Mouse (Mus musculus) heart, embryonic 13.5 days (tissue): ENCODE measurements around the gene Mvb12b. TPM values are rescaled to one million over a fixed set of nuclear protein-coding genes. Genes with fewer than 3 reads are reported as not detected.

Experiments
- ATAC-seq: fragments of 200-750 bp; cut with Nextera tagmentation; 2 replicates; pipeline ENCODE4 v1.8.0; 2017; ENCODE audit warnings: moderate TSS enrichment; ENCODE audit not compliant: insufficient number of reproducible peaks, low FRiP score, low TSS enrichment; ENCODE audit errors: extremely low read depth
- H3K27ac ChIP-seq: fragments of 300-500 bp; sonication (generic); replicated peaks from 2 replicates; pipeline ENCODE4 v1.5.1; 2015; ENCODE audit warnings: moderate library complexity, mild to moderate bottlenecking, inconsistent platforms
- H3K27me3 ChIP-seq: fragments of 300-500 bp; sonication (generic); replicated peaks from 2 replicates; pipeline ENCODE4 v1.6.1; 2015; ENCODE audit warnings: mild to moderate bottlenecking, inconsistent platforms
- H3K36me3 ChIP-seq: fragments of 300-500 bp; sonication (generic); 2 replicates; pipeline ENCODE4 v1.6.1; 2015; ENCODE audit warnings: mild to moderate bottlenecking, inconsistent platforms
- H3K4me1 ChIP-seq: fragments of 300-500 bp; sonication (generic); 2 replicates; pipeline ENCODE4 v1.6.1; 2015; ENCODE audit warnings: inconsistent platforms
- H3K4me2 ChIP-seq: fragments of 300-500 bp; sonication (generic); 2 replicates; pipeline ENCODE4 v1.6.1; 2015; ENCODE audit warnings: inconsistent platforms, mild to moderate bottlenecking, moderate library complexity
- H3K4me3 ChIP-seq: fragments of 300-500 bp; sonication (generic); 2 replicates; pipeline ENCODE4 v1.5.1; 2015; ENCODE audit warnings: moderate library complexity, mild to moderate bottlenecking, inconsistent platforms
- H3K9ac ChIP-seq: fragments of 300-500 bp; sonication (generic); 2 replicates; pipeline ENCODE4 v1.6.1; 2015; ENCODE audit warnings: inconsistent platforms, mild to moderate bottlenecking, moderate library complexity
- H3K9me3 ChIP-seq: fragments of 300-500 bp; sonication (generic); 2 replicates; pipeline ENCODE4 v1.6.1; 2016; ENCODE audit warnings: inconsistent platforms
- WGBS: fragments of 180-500 bp; shearing (Covaris S2); methylation state at CpG from one replicate; pipeline ENCODE4 v1.1.7; 2015; ENCODE audit warnings: mixed read lengths; 5-methylcytosine and 5-hydroxymethylcytosine counted together
- polyA plus RNA-seq: library from polyadenylated mRNA; unstranded; fragments of >200 nt; fragmentation: Nextera tagmentation; extraction: Ambion mirVana; gene quantifications from 2 replicates; pipeline ENCODE4 v1.2.1, GENCODE M21; 2015

The Mvb12b gene
- polyA plus RNA-seq, 1 experiment from 2014 or later: 10.9 TPM

DNA sequence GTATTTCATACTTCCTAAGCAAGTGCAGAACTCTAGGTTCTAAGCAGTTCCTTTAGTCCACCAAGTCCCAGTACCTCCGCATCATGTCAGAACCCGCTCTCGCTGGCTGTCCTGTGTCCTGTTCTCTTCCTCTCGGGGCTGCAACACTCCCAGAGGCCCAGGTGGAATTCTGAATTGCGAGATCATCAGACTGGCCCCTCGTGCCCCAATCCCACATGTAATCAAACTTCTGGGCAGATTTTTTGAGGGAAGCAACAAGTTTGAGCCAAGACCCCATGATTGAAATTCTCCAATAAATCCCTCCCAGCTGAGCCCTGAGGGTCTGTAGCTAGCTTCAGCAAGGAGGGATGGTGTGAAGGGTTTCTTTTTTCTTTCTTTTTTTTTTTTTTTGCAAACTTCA is 169.2 kb downstream of the Mvb12b start:
- peaks cover 39% of the 10 kb centered on the region for H3K4me1 ChIP-seq
- WGBS: 59% methylated on average over 6 of the region's 6 CpGs
- H3K27me3 ChIP-seq: peaks cover 59% of the 10 kb centered on the region
- H3K9me3 ChIP-seq: no peaks in the 10 kb centered on the region
- H3K9ac ChIP-seq: no peak overlapping the region
- H3K4me2 ChIP-seq: no peak overlapping the region
- H3K36me3 ChIP-seq: no peaks in the 10 kb centered on the region
- ATAC-seq: no peak
- H3K4me3 ChIP-seq: no peak overlapping the region
- no peak overlapping the region for H3K27ac ChIP-seq

DNA sequence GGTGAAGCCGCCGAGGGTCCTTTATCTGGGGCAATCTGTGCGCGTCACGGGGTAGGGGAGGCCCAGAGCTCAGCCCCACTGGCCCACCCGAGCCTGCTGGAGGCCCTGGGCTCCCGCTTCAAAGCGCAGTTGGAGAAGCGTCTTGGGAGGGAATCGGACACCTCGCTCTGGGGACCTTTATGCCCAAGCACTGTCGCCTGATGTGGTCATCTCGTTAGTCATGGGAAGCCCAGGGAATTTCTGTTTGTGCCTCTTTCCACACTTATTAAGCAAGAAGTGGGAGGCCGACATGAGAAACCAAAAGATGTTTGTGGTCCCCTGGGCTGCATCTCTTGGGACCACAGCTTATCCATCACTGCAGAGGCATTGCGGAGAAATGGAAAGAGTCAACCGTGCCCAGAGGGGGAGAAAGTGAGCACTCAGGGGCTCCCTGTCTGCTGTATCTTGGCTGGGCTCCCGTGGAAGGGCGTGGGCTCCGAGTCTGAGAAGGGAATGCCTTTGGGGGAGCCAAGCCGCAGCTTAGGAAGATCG is 169.9 kb downstream of the Mvb12b start:
- peak overlapping the region; percentile 42 for H3K4me2 ChIP-seq
- peaks cover 43% of the 10 kb centered on the region for H3K4me1 ChIP-seq
- no peak overlapping the region for H3K27ac ChIP-seq
- no peaks in the 10 kb centered on the region for H3K36me3 ChIP-seq
- H3K9me3 ChIP-seq: no peaks in the 10 kb centered on the region
- no peak overlapping the region for H3K9ac ChIP-seq
- no peak overlapping the region; the same call in 1 of the 2 replicates for H3K4me3 ChIP-seq
- WGBS: 15% methylated on average over 21 of the region's 21 CpGs
- no peak for ATAC-seq
- H3K27me3 ChIP-seq: peaks cover 61% of the 10 kb centered on the region

DNA sequence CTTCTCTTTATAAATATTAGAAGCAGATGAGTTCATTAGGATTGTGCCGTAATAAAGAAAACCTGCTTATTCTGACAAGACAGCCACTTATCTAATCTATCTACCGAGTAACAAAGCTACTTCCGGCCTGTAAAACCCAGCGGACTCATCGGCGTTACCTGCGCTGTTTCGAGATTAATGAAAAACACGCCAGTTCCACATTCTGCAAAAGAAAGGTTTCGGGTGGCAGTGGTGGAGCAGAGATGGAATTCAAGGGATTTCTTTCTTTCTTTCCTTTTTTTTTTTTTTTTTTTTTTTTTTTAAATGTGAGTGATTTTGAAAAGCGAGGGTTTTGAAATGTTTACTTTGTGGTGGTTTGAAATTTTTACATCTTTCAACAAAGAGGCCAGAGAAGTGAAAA is 170.4 kb downstream of the Mvb12b start:
- 50% methylated on average over 11 of the region's 11 CpGs for WGBS
- no peak overlapping the region; the same call in 1 of the 2 replicates for H3K4me3 ChIP-seq
- ATAC-seq: no peak
- H3K9ac ChIP-seq: no peak overlapping the region
- peaks cover 61% of the 10 kb centered on the region for H3K27me3 ChIP-seq
- H3K27ac ChIP-seq: no peak overlapping the region
- no peaks in the 10 kb centered on the region for H3K36me3 ChIP-seq
- peak overlapping the region; percentile 42 for H3K4me2 ChIP-seq
- H3K4me1 ChIP-seq: peaks cover 43% of the 10 kb centered on the region
- no peaks in the 10 kb centered on the region for H3K9me3 ChIP-seq

DNA sequence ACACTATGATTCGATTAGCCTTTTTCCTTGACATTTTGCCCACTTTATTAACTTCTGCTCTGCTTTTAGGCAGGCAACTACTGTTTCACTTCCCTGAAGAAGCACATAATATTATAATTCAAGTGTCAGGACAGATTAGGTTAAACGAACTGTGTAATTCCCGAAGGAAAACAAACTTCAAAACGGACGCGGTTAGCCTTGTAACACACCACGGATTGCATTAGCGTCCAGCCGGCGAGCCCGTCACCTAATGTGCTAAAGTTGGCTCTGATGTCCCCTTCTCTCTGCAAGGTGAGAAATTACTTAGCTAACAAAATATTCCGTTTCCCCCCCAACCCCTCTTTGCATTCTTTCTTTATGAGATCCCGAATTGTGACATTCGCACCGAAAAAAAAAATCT is 170.9 kb downstream of the Mvb12b start:
- Histone ChIP-seq H3K4me1 (peaks cover 43% of the 10 kb centered on the region), H3K27ac (no peak overlapping the region)

DNA sequence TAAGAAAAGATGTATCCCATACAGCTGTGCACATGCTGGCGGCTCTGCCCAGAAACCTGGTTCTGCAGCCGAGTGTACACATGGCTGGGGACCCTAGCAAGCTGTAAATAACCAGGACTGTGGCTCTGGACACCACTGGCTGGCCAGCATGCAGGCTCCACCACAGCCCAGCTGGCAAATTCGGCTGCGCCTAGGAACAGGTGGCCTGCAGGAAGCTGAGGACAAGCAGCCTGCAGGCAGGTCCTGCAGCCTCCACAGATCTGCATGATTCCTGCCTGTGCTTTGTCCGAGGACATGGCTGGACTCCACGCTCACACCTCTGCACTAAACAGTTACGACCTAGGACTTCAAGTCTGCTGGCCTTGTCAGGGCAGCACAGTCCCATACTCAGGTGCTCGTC is 172.8 kb downstream of the Mvb12b start:
- H3K4me1 ChIP-seq: peaks cover 32% of the 10 kb centered on the region
- no peak overlapping the region for H3K9ac ChIP-seq
- WGBS: 53% methylated on average over 8 of the region's 8 CpGs
- H3K36me3 ChIP-seq: no peaks in the 10 kb centered on the region
- no peaks in the 10 kb centered on the region for H3K9me3 ChIP-seq
- H3K4me3 ChIP-seq: no peak overlapping the region
- peaks cover 58% of the 10 kb centered on the region for H3K27me3 ChIP-seq
- H3K4me2 ChIP-seq: no peak overlapping the region
- no peak overlapping the region for H3K27ac ChIP-seq
- no peak for ATAC-seq

More for the DNA sequence above, 170.9 kb downstream of the Mvb12b start:
- Histone ChIP-seq H3K36me3 (no peaks in the 10 kb centered on the region), H3K4me3 (no peak overlapping the region), H3K4me2 (no peak overlapping the region), H3K9ac (no peak overlapping the region), H3K9me3 (no peaks in the 10 kb centered on the region), H3K27me3 (peaks cover 64% of the 10 kb centered on the region)
- ATAC-seq: no peak
- WGBS: 65% methylated on average over 15 of the region's 15 CpGs

DNA sequence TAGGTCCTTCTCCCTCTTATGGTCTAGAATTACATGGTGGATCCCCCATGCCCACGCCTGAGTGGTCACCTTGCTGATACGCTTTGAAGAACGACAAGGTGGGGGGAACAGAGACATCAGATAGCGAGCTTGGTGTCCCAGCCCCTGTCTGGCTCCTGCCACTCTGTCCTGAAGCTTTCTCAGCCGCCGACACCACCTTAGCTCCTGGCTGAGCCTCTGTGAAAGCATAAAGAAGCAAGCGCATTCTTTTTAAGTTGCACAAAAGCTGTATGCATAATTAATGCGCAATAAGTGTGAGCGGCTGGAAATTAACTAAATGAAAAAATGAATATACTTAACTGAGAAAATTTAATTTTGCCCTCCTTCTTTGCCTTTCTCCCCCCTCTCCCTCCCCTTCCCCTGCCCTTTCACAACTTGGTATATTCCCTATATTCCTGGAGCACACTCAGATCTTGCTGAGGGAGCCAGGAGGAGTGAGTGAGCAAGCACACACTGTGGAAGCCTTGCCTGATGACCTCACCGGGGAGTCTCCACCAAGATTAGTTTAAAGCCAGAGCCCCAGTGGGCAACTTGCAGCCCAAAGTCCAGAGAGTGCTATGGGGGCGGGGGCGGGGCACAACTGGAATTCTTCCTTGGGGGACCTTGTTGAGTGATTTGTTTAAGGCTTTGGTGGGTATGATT is 174.0 kb downstream of the Mvb12b start:
- H3K27ac ChIP-seq: no peak overlapping the region
- no peaks in the 10 kb centered on the region for H3K36me3 ChIP-seq
- H3K4me1 ChIP-seq: peaks cover 21% of the 10 kb centered on the region
- 38% methylated on average over 12 of the region's 12 CpGs for WGBS
- ATAC-seq: no peak
- H3K27me3 ChIP-seq: peaks cover 54% of the 10 kb centered on the region
- H3K4me3 ChIP-seq: no peak overlapping the region
- H3K9ac ChIP-seq: 0 out of 2 replicates have a peak overlapping the region, but pooled peaks have one; percentile 5
- no peak overlapping the region for H3K4me2 ChIP-seq
- no peaks in the 10 kb centered on the region for H3K9me3 ChIP-seq

DNA sequence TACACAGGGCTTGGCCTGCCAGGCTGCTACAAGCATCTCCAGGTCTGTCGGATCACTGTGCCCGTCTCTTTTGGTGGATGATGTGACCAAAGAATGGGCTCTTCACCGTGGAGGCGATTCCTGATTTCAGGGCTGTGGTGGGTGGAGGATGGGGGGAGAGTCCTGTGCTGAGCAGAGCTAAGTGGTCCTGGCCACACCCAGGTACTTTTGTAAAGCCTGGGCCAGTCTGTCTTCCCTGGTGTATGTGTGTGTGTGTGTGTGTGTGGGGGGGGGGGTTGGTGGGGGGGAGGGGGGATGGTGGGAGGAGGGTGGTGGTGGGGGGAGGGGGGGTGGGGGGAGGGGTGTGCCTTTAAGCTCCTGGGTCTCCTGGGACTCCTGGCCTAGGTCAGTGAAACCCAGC is 174.9 kb downstream of the Mvb12b start:
- no peak for ATAC-seq

DNA sequence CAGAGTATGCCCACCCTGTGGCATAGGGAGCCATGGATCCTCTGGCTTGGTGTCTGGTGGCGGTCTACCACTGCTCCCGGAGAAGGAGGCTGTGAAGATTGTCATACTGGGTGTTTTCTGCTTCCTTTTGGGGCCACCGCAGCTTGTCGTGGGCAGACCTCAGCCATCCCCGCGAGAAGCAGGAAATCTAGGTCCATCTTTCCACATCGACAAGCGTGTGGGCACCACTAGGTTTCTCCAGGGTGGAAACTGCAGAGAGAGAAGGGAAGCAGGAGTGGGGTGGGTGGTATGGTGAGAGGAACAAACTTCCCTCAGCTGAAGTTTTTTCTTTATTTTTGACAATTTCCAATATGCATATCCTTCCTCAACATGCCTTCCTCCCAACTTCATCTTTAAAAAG is 178.9 kb downstream of the Mvb12b start:
- ATAC-seq: no peak
- H3K9ac ChIP-seq: no peak overlapping the region
- H3K9me3 ChIP-seq: no peaks in the 10 kb centered on the region
- no peak overlapping the region for H3K4me2 ChIP-seq
- peaks cover 62% of the 10 kb centered on the region for H3K27me3 ChIP-seq
- no peaks in the 10 kb centered on the region for H3K36me3 ChIP-seq
- 75% methylated on average over 8 of the region's 8 CpGs for WGBS
- H3K27ac ChIP-seq: no peak overlapping the region
- H3K4me3 ChIP-seq: no peak overlapping the region
- H3K4me1 ChIP-seq: peaks cover 7% of the 10 kb centered on the region

More for the DNA sequence above, 174.9 kb downstream of the Mvb12b start:
- Histone ChIP-seq H3K9ac (no peak overlapping the region), H3K4me2 (no peak overlapping the region), H3K27ac (no peak overlapping the region), H3K27me3 (peaks cover 54% of the 10 kb centered on the region), H3K4me3 (no peak overlapping the region), H3K9me3 (no peaks in the 10 kb centered on the region), H3K36me3 (no peaks in the 10 kb centered on the region), H3K4me1 (peaks cover 13% of the 10 kb centered on the region)
- WGBS: 23% methylated on average over 4 of the region's 4 CpGs

DNA sequence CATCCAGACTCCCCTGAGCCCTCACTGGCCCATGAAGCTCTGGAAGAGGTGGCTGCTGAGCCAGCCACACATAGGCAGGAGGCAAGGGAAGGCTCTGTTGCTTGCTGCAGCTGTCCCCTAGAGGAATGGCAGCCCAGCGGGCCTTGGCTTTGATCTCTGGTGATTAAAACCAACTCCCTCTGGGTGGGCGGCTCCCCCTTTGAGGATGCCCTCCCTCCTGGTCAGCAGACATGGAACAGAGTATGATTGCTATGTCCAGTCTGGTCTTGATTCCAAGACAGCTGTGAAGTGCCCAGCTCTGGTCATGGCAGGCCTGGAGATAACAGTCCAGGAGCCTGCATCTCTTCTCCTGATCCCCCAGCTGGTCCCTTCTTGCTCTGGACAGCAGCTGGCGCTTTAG is 179.7 kb downstream of the Mvb12b start:
- peaks cover 1% of the 10 kb centered on the region; the same call in 1 of the 2 replicates for H3K4me1 ChIP-seq
- no peak overlapping the region for H3K4me2 ChIP-seq
- H3K27me3 ChIP-seq: peaks cover 66% of the 10 kb centered on the region
- H3K27ac ChIP-seq: no peak overlapping the region
- H3K4me3 ChIP-seq: no peak overlapping the region
- WGBS: 22% methylated on average over 3 of the region's 3 CpGs
- no peak for ATAC-seq
- H3K9ac ChIP-seq: no peak overlapping the region
- H3K36me3 ChIP-seq: no peaks in the 10 kb centered on the region
- no peaks in the 10 kb centered on the region for H3K9me3 ChIP-seq

DNA sequence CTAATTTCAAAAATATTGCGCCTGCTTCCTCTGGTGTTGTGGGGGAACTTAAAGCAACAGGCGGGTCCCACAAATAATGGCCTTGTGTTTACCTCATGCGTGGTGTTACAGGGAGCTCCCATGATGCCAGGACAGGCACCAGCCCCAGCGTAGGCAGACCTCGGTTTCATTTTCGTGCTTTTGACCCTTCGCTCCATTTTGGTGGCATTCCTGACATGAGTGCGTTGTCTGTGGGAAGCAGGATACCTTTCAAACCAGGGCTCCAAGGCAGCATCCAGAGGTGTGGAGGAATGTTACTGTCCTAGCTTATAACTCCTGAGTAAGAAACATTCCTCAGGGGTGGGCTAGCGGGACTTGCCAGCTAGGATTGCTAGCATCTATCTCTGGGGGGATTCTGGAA is 181.3 kb downstream of the Mvb12b start:
- no peak overlapping the region for H3K4me3 ChIP-seq
- H3K9ac ChIP-seq: no peak overlapping the region
- no peak overlapping the region for H3K27ac ChIP-seq
- WGBS: 60% methylated on average over 9 of the region's 9 CpGs
- H3K4me2 ChIP-seq: no peak overlapping the region
- H3K4me1 ChIP-seq: peaks cover 9% of the 10 kb centered on the region
- no peaks in the 10 kb centered on the region for H3K9me3 ChIP-seq
- H3K36me3 ChIP-seq: no peaks in the 10 kb centered on the region
- no peak for ATAC-seq
- peaks cover 78% of the 10 kb centered on the region for H3K27me3 ChIP-seq

DNA sequence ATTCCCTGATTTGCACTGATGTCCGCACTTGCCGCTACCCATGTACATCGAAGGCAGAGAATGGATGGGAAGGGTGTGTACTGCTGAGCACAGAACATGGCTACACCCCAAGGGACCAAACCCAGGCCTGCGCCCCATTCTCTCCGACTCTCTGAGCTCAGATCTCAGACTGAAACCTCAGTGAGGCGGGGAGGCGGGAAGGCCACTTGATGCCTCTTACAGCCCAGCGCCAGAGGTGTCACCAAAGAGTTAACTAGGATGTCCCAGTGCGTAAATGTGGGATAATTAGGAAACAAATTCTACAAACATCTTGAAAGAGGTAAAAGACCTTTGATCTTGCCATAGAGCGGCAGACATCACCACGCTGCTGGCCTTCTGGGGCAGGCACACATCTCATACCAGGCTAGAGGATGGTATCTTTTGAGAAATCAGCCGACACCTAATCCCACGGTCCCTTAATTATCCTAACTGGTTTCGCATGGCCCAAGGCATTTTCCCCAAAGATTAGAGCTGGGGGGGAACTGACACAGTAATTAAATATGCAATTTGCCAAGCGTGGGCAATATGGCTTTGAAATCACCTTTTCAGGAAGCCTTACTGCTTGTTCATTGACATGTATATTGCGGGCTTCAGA is 181.9 kb downstream of the Mvb12b start:
- no peaks in the 10 kb centered on the region for H3K36me3 ChIP-seq
- 43% methylated on average over 16 of the region's 16 CpGs for WGBS
- H3K4me2 ChIP-seq: no peak overlapping the region
- H3K4me3 ChIP-seq: no peak overlapping the region
- no peak for ATAC-seq
- H3K9me3 ChIP-seq: no peaks in the 10 kb centered on the region
- peaks cover 84% of the 10 kb centered on the region for H3K27me3 ChIP-seq
- H3K27ac ChIP-seq: no peak overlapping the region
- H3K9ac ChIP-seq: no peak overlapping the region
- H3K4me1 ChIP-seq: peaks cover 9% of the 10 kb centered on the region
